Mouse (Mus musculus): Measurements from ENCODE around the gene Fcho1. TPM values are rescaled to one million over a fixed set of nuclear protein-coding genes. Genes with fewer than 3 reads are reported as not detected.

The Fcho1 gene
- total RNA-seq, 2 experiments from 2014 or later: 88.0 to 106 TPM

DNA sequence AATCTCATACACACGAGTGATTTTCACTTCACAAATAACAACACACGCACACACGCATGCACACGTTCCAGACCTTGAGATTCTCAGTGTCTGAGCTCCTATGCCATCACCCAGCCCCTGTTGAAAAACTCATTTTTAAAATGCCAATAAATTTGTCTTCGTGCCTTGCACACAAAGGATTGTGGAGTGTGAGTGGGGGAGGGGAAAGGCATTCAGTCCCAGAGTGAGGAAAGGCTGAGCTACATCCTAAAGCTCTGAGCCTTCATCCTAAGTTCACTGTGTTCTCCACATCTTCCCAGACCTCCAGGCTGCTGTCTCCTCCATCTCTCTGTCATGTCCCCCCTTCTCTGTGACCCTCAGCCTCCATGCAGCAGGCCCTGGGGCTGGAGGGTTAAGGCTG lies 58.3 kb downstream of the Fcho1 start:
- DNase-seq (ENCODE audit: extremely low spot score in 1 of 2, low spot score in 1 of 2): no peak

DNA sequence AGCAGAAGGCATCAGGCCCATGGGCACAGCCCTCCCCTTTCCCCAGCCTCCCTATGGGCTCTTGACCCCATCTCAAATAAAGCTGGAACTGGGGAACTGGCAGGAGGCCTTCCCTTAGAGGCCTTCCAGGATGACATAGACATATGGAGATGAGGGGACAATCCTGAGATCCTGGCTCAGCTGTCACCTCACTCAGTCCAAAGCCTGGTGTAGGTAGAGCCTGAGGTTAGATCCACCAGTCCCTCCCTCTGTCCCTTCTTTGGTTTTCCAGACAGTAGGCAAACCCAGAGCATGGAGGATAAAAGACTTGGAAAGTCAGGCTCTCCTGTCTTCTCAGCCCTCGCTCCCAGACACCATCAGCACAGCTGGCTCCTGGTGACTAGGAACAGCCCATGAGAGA lies 58.7 kb downstream of the Fcho1 start:
- no peak for DNase-seq (ENCODE audit: extremely low spot score in 1 of 2, low spot score in 1 of 2)

DNA sequence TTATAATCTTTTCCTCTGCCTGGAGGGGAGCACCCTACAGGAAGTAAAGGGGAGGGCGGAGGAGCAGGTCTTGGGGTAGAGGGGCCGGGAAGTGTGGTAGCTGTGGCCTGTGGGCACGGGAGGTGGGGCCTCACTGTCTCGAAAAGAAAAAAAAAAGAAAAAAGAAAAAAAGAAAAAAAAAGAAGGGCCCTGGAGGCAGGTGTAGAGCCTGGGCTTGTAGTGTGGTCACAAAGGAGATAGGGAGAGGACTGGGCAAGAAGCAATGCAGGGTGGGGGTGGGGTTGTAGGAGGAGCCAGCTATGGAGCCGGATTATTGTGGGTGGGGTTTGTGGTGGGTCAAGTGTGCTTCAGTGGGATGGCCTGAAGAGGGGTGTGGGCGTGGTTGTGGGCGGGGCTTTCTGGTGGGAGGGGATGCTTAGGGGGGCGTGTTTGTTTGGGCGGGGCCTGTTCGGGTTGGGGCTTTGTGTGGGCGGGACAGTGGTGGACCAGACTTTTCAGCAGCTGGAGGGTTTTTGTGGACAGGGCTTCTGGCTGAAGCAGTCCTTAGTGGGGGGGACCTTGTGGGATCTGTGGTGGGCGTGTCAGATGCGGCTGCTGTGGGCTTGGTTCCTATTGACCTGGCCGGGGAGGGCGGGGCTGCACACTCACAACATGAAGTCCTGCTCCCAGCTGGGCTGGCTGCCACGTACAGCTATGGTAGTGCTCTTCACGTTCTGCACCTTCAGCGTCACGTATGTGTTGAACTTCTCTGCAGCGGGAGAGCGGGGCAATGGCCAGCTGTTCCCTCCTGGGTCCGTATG lies 60.0 kb downstream of the Fcho1 start:
- DNase-seq (ENCODE audit: extremely low spot score in 1 of 2, low spot score in 1 of 2): no peak

DNA sequence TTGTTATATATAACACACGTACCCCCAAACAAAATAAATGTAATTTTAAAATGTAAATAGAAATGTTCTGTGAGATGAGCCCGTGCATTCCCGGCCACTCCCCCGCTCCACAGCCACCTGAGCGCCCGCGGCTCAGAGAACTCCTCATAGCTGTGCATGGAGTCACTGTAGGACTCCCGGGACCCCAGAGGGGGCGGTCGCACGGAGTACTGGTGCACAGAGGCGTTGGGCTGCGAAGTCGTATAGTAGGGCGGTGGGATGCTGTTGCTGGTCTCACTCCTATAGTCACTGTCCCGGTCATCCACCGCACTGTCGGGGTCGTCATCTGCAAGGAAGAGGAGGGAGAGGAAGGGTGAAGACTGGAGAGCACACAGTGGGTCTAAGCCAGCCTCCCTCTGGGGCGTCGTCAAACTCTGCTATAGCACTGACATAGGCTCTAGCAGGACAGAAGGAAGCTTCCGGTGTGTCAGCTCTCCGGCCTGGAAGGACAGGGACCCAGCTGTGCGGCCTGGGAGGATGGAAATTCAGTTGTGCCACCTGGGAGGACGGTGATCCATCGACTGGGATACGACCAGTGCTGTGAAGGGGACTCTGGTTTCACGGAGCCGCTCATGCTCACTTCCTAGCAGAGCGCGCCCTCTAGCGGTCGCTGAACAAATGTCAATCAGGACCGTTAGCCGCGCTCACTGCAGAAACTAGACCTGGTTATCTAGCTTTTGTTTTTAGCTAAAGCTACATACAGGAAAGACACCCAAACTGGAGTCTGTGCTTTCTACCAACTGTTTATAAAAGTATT lies 65.0 kb downstream of the Fcho1 start:
- peak; percentile 82 to 92 for DNase-seq (ENCODE audit: extremely low spot score in 1 of 2, low spot score in 1 of 2)

DNA sequence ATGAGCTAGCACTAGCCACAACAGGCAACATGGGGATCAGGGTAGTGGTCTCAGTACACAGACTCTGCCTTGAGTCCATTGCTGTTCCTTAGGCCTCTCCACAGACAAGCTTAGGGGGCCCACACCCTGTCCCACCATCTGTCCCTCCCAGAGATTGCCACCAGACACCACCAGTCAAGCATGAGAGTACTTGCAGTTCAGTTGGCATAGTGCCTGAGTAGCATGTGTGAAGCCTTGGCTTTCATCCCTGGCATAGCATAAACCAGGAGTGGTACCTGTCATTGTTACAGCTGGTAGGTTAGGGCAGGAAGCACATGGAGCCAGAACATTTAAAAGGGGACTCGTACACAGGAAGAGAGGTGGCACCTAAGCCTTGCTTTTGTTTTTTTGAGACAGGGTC lies 65.8 kb downstream of the Fcho1 start:
- DNase-seq (ENCODE audit: extremely low spot score in 1 of 2, low spot score in 1 of 2): no peak

DNA sequence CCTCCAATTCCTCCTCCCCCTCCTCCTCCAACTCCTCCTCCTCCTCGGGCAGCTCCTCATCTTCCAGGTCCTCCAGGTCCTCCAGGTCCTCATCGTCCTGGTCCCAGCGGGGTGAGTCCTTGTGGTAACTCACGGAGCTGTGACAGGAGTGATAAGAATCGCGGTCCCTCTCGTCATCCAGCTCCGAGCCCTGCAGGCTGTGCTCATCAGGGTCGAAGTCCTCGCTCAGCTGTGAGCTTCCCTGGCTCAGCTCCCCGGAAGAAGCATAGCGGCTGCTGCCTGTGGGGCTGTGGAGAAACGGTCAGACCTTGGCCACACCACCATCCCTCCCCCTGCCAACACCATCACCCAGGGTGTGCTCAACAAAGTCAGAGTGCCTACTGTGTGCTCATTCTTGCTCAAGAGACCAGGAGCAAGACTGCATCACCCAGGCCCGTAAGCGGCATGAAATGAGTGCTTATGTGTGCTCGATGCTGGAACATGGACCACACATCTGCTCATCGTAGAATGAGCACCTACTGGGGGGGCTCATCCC lies 66.9 kb downstream of the Fcho1 start:
- DNase-seq (ENCODE audit: extremely low spot score in 1 of 2, low spot score in 1 of 2): no peak

Other genes with a start within 250 kb of the Fcho1 start
- 10 to 100 TPM; 53.5 to 58.0 TPM for gene Ano8, start 239.8 kb downstream of the Fcho1 start, total RNA-seq (2021)
- gene Gtpbp3, start 237.6 kb downstream of the Fcho1 start, total RNA-seq (2021): 10 to 100 TPM; 28.4 to 36.4 TPM
- 1 to 10 TPM; 6.1 to 6.7 TPM for gene Plvap, start 214.0 kb downstream of the Fcho1 start, total RNA-seq (2021)
- not detected for gene Ccdc194, start 200.0 kb downstream of the Fcho1 start, total RNA-seq (2021)
- gene Bst2, start 188.3 kb downstream of the Fcho1 start, total RNA-seq (2021): 1 to 10 TPM; 3.0 to 4.1 TPM
- gene Mvb12a, start 182.8 kb downstream of the Fcho1 start, total RNA-seq (2021): 10 to 100 TPM; 30.9 to 33.6 TPM
- not detected for gene Tmem221, start 166.8 kb downstream of the Fcho1 start, total RNA-seq (2021)
- gene Nxnl1, start 159.1 kb downstream of the Fcho1 start, total RNA-seq (2021): not detected
- gene Slc27a1, start 156.8 kb downstream of the Fcho1 start, total RNA-seq (2021): 100 to 1,000 TPM; 107 to 128 TPM
- 10 to 100 TPM; 36.3 to 38.9 TPM for gene Pgls, start 133.5 kb downstream of the Fcho1 start, total RNA-seq (2021)
- gene Fam129c, start 128.1 kb downstream of the Fcho1 start, total RNA-seq (2021): 1 to 10 TPM; 2.7 to 4.3 TPM
- 10 to 100 TPM; 56.7 to 58.7 TPM for gene Colgalt1, start 114.7 kb downstream of the Fcho1 start, total RNA-seq (2021)
- 100 to 1,000 TPM; 235 to 291 TPM for gene Unc13a, start 54.0 kb downstream of the Fcho1 start, total RNA-seq (2021)
- gene Jak3, start 49.4 kb downstream of the Fcho1 start, total RNA-seq (2021): 1 to 10 TPM; 4.9 to 5.6 TPM
- gene Insl3, start 36.5 kb downstream of the Fcho1 start, total RNA-seq (2021): 1 to 10 TPM in 1 of 2 experiments, under 1 TPM in 1; 0.98 to 3.3 TPM
- under 1 TPM; 0.42 to 0.47 TPM for gene B3gnt3, start 23.9 kb downstream of the Fcho1 start, total RNA-seq (2021)
- gene Zfp709, start 156.3 kb upstream of the Fcho1 start, total RNA-seq (2021): 1 to 10 TPM; 8.8 to 8.9 TPM
- 10 to 100 TPM; 13.4 to 13.9 TPM for gene Zfp882, start 182.9 kb upstream of the Fcho1 start, total RNA-seq (2021)
- gene Zfp617, start 182.9 kb upstream of the Fcho1 start, total RNA-seq (2021): 10 to 100 TPM; 25.6 to 30.8 TPM
- gene Zfp961, start 225.3 kb upstream of the Fcho1 start, total RNA-seq (2021): 10 to 100 TPM; 15.4 to 21.8 TPM

Measured in layer of hippocampus, postnatal 25 days (tissue).